Mouse (Mus musculus) midbrain, embryonic 10.5 days (tissue): ENCODE results near the gene Tgtp2. TPM values are rescaled to one million over a fixed set of nuclear protein-coding genes. Genes with fewer than 3 reads are reported as not detected.
A peak's percentile ranks its signal among the peaks of the same experiment; 100 is the strongest.
"Not testable (repeated sequence)": the region's sequence is repeated elsewhere in the genome, so short reads cannot be mapped to it uniquely, and the experiment has no call there.

Source experiments
- DNase-seq: peaks from one replicate; pipeline ENCODE4 v3.0.0-alpha.2; 2017; ENCODE audit warnings: low spot score
- H3K27ac ChIP-seq: fragments of 300-500 bp; sonication (generic); replicated peaks from 2 replicates; pipeline ENCODE4 v1.5.1; 2016; ENCODE audit warnings: mild to moderate bottlenecking
- H3K27me3 ChIP-seq: fragments of 300-500 bp; sonication (generic); 2 replicates; pipeline ENCODE4 v1.6.1; 2016; ENCODE audit warnings: low read depth, mild to moderate bottlenecking; ENCODE audit not compliant: poor library complexity, severe bottlenecking
- H3K36me3 ChIP-seq: fragments of 300-500 bp; sonication (generic); 2 replicates; pipeline ENCODE4 v1.6.1; 2016; ENCODE audit warnings: mild to moderate bottlenecking, moderate library complexity
- H3K4me1 ChIP-seq: fragments of 300-500 bp; sonication (generic); 2 replicates; pipeline ENCODE4 v1.6.1; 2016
- H3K4me3 ChIP-seq: fragments of 300-500 bp; sonication (generic); 2 replicates; pipeline ENCODE4 v1.5.1; 2016; ENCODE audit warnings: mild to moderate bottlenecking, moderate library complexity
- H3K9me3 ChIP-seq: fragments of 300-500 bp; sonication (generic); replicated peaks from 2 replicates; pipeline ENCODE4 v1.6.1; 2016; ENCODE audit warnings: mild to moderate bottlenecking
- WGBS: fragments of 180-500 bp; shearing (Covaris S2); methylation state at CpG from one replicate; pipeline ENCODE4 v1.1.7; 2016; 5-methylcytosine and 5-hydroxymethylcytosine counted together
- polyA plus RNA-seq: library from polyadenylated mRNA; unstranded; fragments of >200 nt; fragmentation: Nextera tagmentation; extraction: Ambion mirVana; gene quantifications from 2 replicates; pipeline ENCODE4 v1.2.1, GENCODE M21; 2016

Tgtp2 gene
- polyA plus RNA-seq, result not detected in 2 replicates

GRCm38 (mm10) chr11:49063713-49064469 lies at the start of gene Tgtp2:
Tgtp2 (minus strand) TSS chr11:49064206.
- DNase-seq, H3K4me3 ChIP-seq, H3K9me3 ChIP-seq, H3K27ac ChIP-seq, H3K27me3 ChIP-seq, H3K4me1 ChIP-seq, H3K36me3 ChIP-seq: not testable (repeated sequence)
- WGBS, result 85% methylated on average over 5 of the region's 5 CpGs

- Histone ChIP-seq H3K27ac (no peak overlapping the region), H3K36me3 (no peaks in the 10 kb centered on the region), H3K27me3 (no peaks in the 10 kb centered on the region), H3K4me1 (0 out of 2 replicates have a peak, but pooled peaks cover 5% of the 10 kb centered on the region), H3K9me3 (no peaks in the 10 kb centered on the region), H3K4me3 (no peak overlapping the region)
- no peak for DNase-seq
- 89% methylated on average over 6 of the region's 6 CpGs for WGBS
These were observed 48.7 kb upstream of the Tgtp2 start for GRCm38 (mm10) chr11:49112624-49113219.

- WGBS, result 74% methylated on average over 1 of the region's 1 CpGs
- Histone ChIP-seq H3K4me3 (no peak overlapping the region), H3K4me1 (0 out of 2 replicates have a peak, but pooled peaks cover 6% of the 10 kb centered on the region), H3K36me3 (no peaks in the 10 kb centered on the region), H3K9me3 (no peaks in the 10 kb centered on the region), H3K27me3 (no peaks in the 10 kb centered on the region), H3K27ac (no peak overlapping the region)
- no peak for DNase-seq
These were observed 47.0 kb upstream of the Tgtp2 start for GRCm38 (mm10) chr11:49111000-49111399.

- H3K27me3 ChIP-seq, result no peaks in the 10 kb centered on the region
- no peaks in the 10 kb centered on the region for H3K36me3 ChIP-seq
- no peak overlapping the region for H3K27ac ChIP-seq
- DNase-seq, result no peak
- H3K9me3 ChIP-seq, result no peaks in the 10 kb centered on the region
- H3K4me3 ChIP-seq, result no peak overlapping the region
- WGBS, result 42% methylated on average over 1 of the region's 1 CpGs
- H3K4me1 ChIP-seq, result 0 out of 2 replicates have a peak, but pooled peaks cover 6% of the 10 kb centered on the region
These were observed 44.8 kb upstream of the Tgtp2 start for GRCm38 (mm10) chr11:49108833-49109232.

- Histone ChIP-seq H3K27ac (no peak overlapping the region), H3K4me1 (peaks cover 8% of the 10 kb centered on the region; the same call in 1 of the 2 replicates), H3K4me3 (no peak overlapping the region), H3K27me3 (no peaks in the 10 kb centered on the region), H3K9me3 (no peaks in the 10 kb centered on the region), H3K36me3 (no peaks in the 10 kb centered on the region)
- 68% methylated on average over 10 of the region's 10 CpGs for WGBS
- no peak for DNase-seq
These were observed 43.9 kb upstream of the Tgtp2 start for GRCm38 (mm10) chr11:49107650-49108537.

- no peaks in the 10 kb centered on the region for H3K9me3 ChIP-seq
- DNase-seq, result no peak
- no peak overlapping the region for H3K4me3 ChIP-seq
- 69% methylated on average over 1 of the region's 1 CpGs for WGBS
- peaks cover 12% of the 10 kb centered on the region; the same call in 1 of the 2 replicates for H3K4me1 ChIP-seq
- no peaks in the 10 kb centered on the region for H3K27me3 ChIP-seq
- H3K27ac ChIP-seq, result no peak overlapping the region
- no peaks in the 10 kb centered on the region for H3K36me3 ChIP-seq
These were observed 41.7 kb upstream of the Tgtp2 start for GRCm38 (mm10) chr11:49105752-49106151.

- DNase-seq, result peak; percentile 80
- no peak overlapping the region for H3K27ac ChIP-seq
These were observed 39.2 kb upstream of the Tgtp2 start for GRCm38 (mm10) chr11:49103047-49103693.

GRCm38 (mm10) chr11:49101500-49101899 lies 37.5 kb upstream of the Tgtp2 start:
- Histone ChIP-seq H3K9me3 (no peaks in the 10 kb centered on the region), H3K27ac (no peak overlapping the region), H3K4me1 (peaks cover 6% of the 10 kb centered on the region; the same call in 1 of the 2 replicates), H3K27me3 (no peaks in the 10 kb centered on the region), H3K4me3 (no peak overlapping the region), H3K36me3 (no peaks in the 10 kb centered on the region)
- DNase-seq, result no peak
- WGBS, result 61% methylated on average over 5 of the region's 5 CpGs

More at GRCm38 (mm10) chr11:49103047-49103693, 39.2 kb upstream of the Tgtp2 start:
- no peaks in the 10 kb centered on the region for H3K36me3 ChIP-seq
- H3K27me3 ChIP-seq, result no peaks in the 10 kb centered on the region
- H3K4me1 ChIP-seq, result peaks cover 11% of the 10 kb centered on the region; the same call in 1 of the 2 replicates
- H3K4me3 ChIP-seq, result no peak overlapping the region
- 22% methylated on average over 8 of the region's 8 CpGs for WGBS
- H3K9me3 ChIP-seq, result no peaks in the 10 kb centered on the region

GRCm38 (mm10) chr11:49100409-49100808 lies 36.4 kb upstream of the Tgtp2 start:
- no peak for DNase-seq
- Histone ChIP-seq H3K4me1 (peaks cover 6% of the 10 kb centered on the region; the same call in 1 of the 2 replicates), H3K4me3 (no peak overlapping the region), H3K27ac (no peak overlapping the region), H3K36me3 (no peaks in the 10 kb centered on the region), H3K9me3 (no peaks in the 10 kb centered on the region), H3K27me3 (no peaks in the 10 kb centered on the region)
- WGBS, result 85% methylated on average over 3 of the region's 3 CpGs

GRCm38 (mm10) chr11:49095367-49095766 lies 31.4 kb upstream of the Tgtp2 start:
- DNase-seq, result no peak
- Histone ChIP-seq H3K4me3 (no peak overlapping the region), H3K36me3 (no peaks in the 10 kb centered on the region), H3K27ac (no peak overlapping the region), H3K27me3 (no peaks in the 10 kb centered on the region), H3K4me1 (no peaks in the 10 kb centered on the region), H3K9me3 (no peaks in the 10 kb centered on the region)
- 81% methylated on average over 4 of the region's 4 CpGs for WGBS

GRCm38 (mm10) chr11:49093861-49094660 lies 30.1 kb upstream of the Tgtp2 start:
- Histone ChIP-seq H3K4me1 (no peaks in the 10 kb centered on the region), H3K36me3 (no peaks in the 10 kb centered on the region), H3K4me3 (no peak overlapping the region), H3K9me3 (no peaks in the 10 kb centered on the region), H3K27me3 (no peaks in the 10 kb centered on the region), H3K27ac (no peak overlapping the region)
- no peak for DNase-seq
- 91% methylated on average over 6 of the region's 6 CpGs for WGBS
